Mouse (Mus musculus) intestine, embryonic 14.5 days (tissue): Measurements from ENCODE around the gene Actr2. TPM values are rescaled to one million over a fixed set of nuclear protein-coding genes. Genes with fewer than 3 reads are reported as not detected.
A peak's percentile ranks its signal among the peaks of the same experiment; 100 is the strongest.
"Not testable (repeated sequence)": the region's sequence is repeated elsewhere in the genome, so short reads cannot be mapped to it uniquely, and the experiment has no call there.

Source experiments
- ATAC-seq: fragments of 200-750 bp; cut with Nextera tagmentation; replicated peaks from 2 replicates; pipeline ENCODE4 v1.8.0; 2017; ENCODE audit warnings: low read depth, moderate number of reproducible peaks, moderate TSS enrichment, moderate library complexity; ENCODE audit not compliant: low FRiP score, low TSS enrichment
- DNase-seq: peaks from one replicate; pipeline ENCODE4 v3.0.0-alpha.2; 2018; ENCODE audit warnings: low spot score
- H3K27ac ChIP-seq: fragments of 300-500 bp; sonication (generic); 2 replicates; pipeline ENCODE4 v1.5.1; 2014; ENCODE audit warnings: low read depth, mild to moderate bottlenecking, control low read depth
- H3K27me3 ChIP-seq: fragments of 300-500 bp; sonication (generic); replicated peaks from 2 replicates; pipeline ENCODE4 v1.6.1; 2014; ENCODE audit warnings: low read length, control low read depth; ENCODE audit not compliant: control insufficient read depth, insufficient read depth
- H3K36me3 ChIP-seq: fragments of 300-500 bp; sonication (generic); 2 replicates; pipeline ENCODE4 v1.6.1; 2014; ENCODE audit warnings: low read length, control low read depth; ENCODE audit not compliant: control insufficient read depth, insufficient read depth
- H3K4me1 ChIP-seq: fragments of 300-500 bp; sonication (generic); replicated peaks from 2 replicates; pipeline ENCODE4 v1.6.1; 2014; ENCODE audit warnings: low read length, control low read depth, mixed read lengths; ENCODE audit not compliant: control insufficient read depth, insufficient read depth
- H3K4me2 ChIP-seq: fragments of 300-500 bp; sonication (generic); 2 replicates; pipeline ENCODE4 v1.6.1; 2014; ENCODE audit warnings: low read length
- H3K4me3 ChIP-seq: fragments of 300-500 bp; sonication (generic); 2 replicates; pipeline ENCODE4 v1.5.1; 2014; ENCODE audit warnings: low read depth, low read length, control low read depth, mixed read lengths
- H3K9ac ChIP-seq: fragments of 300-500 bp; sonication (generic); 2 replicates; pipeline ENCODE4 v1.6.1; 2014; ENCODE audit warnings: mild to moderate bottlenecking, low read length
- H3K9me3 ChIP-seq: fragments of 300-500 bp; sonication (generic); 2 replicates; pipeline ENCODE4 v1.6.1; 2016; ENCODE audit warnings: low read length, control low read depth; ENCODE audit not compliant: control insufficient read depth
- WGBS: fragments of 180-500 bp; shearing (Covaris S2); extraction: QIAGEN DNeasy Blood & Tissue Kit; methylation state at CpG from one replicate; pipeline ENCODE4 v1.1.7; 2014; 5-methylcytosine and 5-hydroxymethylcytosine counted together
- polyA plus RNA-seq: library from polyadenylated mRNA; unstranded; fragments of >200 nt; fragmentation: Nextera tagmentation; extraction: Ambion mirVana; gene quantifications from 2 replicates; pipeline ENCODE4 v1.2.1, GENCODE M21; 2014

The Actr2 gene
- polyA plus RNA-seq, result 66.5 and 68.4 TPM in 2 replicates

DNA sequence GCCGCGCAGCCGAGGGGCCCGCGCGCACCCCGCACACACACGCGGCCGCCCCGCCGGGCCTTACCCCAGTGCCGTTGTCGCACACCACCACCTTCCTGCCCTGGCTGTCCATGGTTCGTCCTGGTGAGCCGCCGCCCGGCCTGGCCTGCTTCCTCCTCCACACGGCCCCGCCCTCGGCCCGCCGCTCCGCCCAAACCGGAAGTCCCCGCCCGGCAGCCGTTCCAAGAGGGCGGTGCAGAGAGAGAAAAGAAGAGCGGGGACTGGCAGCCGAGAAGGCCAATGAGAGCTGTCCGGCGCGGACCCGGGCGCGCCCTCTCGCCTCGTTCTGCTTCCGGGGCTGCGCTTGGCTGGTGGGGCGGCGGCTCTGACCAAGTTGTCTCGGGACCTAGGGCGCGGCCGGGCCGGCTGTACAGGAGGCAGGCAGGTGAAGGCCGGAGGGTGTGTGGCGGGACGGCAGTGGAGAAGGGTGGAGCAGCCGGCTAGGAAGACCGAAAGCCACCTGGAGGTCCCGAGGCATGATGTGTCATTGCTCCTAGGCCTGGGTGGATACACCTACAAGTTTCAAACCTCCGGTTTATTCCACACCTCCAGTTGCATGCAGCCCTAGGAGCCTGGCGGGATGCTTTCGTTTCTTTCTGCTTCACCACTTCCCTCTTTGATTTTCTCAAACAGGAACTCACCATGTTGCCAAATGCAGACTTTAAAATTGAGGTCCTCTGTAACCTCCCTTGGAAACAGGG is at the start of gene Actr2:
Gene Actr2 (minus strand): TSS at position 173 of the 740 bp plus-strand sequence.
- H3K9me3 ChIP-seq, result no peaks in the 10 kb centered on the region
- peak; percentile 98 for ATAC-seq
- peaks cover 14% of the 10 kb centered on the region for H3K4me1 ChIP-seq
- H3K9ac ChIP-seq, result peak within 1 kb of the TSS; percentile 87
- H3K27ac ChIP-seq, result peak within 1 kb of the TSS; percentile 91
- WGBS, result under 1% methylated on average over 56 of the region's 57 CpGs
- peak within 1 kb of the TSS; percentile 84 for H3K4me2 ChIP-seq
- no peaks in the 10 kb centered on the region for H3K27me3 ChIP-seq
- DNase-seq, result peak; percentile 98
- H3K4me3 ChIP-seq, result peak within 1 kb of the TSS; percentile 87
- peaks cover 8% of the 10 kb centered on the region; the same call in 1 of the 2 replicates for H3K36me3 ChIP-seq

- Histone ChIP-seq H3K4me3 (no peak overlapping the region), H3K4me2 (no peak overlapping the region), H3K27ac (no peak overlapping the region), H3K36me3 (no peaks in the 10 kb centered on the region), H3K9me3 (no peaks in the 10 kb centered on the region), H3K9ac (no peak overlapping the region), H3K27me3 (no peaks in the 10 kb centered on the region), H3K4me1 (no peaks in the 10 kb centered on the region)
- DNase-seq (no peak), ATAC-seq (no peak)
Observed at GRCm38 (mm10) chr11:20158879-20159278, 46.2 kb upstream of the Actr2 start.

DNA sequence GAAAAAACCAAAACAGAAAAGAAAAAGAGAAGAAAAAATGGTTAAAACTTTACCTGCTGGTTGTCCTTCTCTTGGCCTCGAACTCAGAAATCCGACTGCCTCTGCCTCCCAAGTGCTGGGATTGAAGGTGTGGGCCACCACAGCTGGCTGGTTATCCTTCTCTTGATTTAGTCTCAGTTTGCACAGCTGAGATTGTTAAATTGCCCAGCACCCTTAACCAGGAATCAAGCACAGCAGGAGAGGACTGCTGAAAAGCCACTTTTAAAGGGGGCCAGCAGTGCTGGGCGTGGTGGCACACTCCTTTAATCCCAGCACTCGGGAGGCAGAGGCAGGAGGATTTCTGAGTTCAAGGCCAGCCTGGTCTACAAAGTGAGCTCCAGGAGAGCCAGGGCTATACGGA is 40.8 kb upstream of the Actr2 start:
- H3K36me3 ChIP-seq, H3K4me3 ChIP-seq, H3K4me2 ChIP-seq, H3K9me3 ChIP-seq, ATAC-seq, H3K27ac ChIP-seq, H3K4me1 ChIP-seq, H3K27me3 ChIP-seq, H3K9ac ChIP-seq, DNase-seq: not testable (repeated sequence)
- 90% methylated on average over 5 of the region's 5 CpGs for WGBS

DNA sequence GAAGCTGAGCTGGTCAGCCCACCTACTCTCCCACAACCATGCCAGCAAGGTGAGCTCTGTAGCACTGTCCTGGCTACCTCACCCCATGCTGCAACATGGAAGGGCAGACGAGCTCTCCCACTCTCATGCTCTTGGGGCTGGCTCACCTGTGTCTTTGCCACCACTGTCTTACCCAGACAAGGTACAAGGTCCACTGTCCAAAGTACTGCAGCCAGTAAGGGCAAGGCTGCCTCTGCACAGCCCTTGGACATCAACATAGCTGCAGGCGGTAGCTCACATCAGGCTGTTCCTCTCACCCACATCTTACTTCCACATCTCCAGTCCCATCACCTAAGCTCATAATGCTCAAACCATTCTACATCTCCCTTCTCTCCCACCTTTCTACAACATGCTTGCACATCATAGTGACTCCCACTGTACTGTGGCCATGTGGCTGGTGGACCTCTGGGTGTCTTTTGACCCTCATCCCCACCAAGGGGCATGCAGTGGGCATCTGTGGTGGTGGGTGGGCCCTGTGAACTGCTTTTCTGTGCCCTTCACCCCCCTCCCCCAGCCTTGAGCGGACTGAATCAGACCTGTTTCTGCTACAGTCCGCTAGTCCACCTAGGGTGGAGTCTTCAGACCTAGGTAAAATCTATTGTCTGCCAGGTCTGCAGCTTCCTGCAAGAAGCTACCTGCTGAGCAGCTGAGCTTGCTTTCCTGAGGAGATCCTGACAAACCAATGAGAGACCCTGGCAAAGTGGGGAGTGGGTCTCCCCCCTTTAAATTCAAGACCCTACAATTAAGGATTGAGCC is 39.6 kb upstream of the Actr2 start:
- DNase-seq, result no peak
- 84% methylated on average over 4 of the region's 4 CpGs for WGBS
- Histone ChIP-seq H3K36me3 (no peaks in the 10 kb centered on the region), H3K9ac (no peak overlapping the region), H3K27ac (no peak overlapping the region), H3K27me3 (no peaks in the 10 kb centered on the region), H3K4me3 (no peak overlapping the region), H3K4me2 (no peak overlapping the region), H3K4me1 (no peaks in the 10 kb centered on the region), H3K9me3 (no peaks in the 10 kb centered on the region)
- ATAC-seq, result no peak

- Histone ChIP-seq H3K27me3 (no peaks in the 10 kb centered on the region), H3K9ac (no peak overlapping the region), H3K4me3 (no peak overlapping the region), H3K27ac (no peak overlapping the region), H3K36me3 (no peaks in the 10 kb centered on the region), H3K4me2 (no peak overlapping the region), H3K4me1 (no peaks in the 10 kb centered on the region), H3K9me3 (no peaks in the 10 kb centered on the region)
- ATAC-seq (no peak), DNase-seq (no peak)
- WGBS, result 84% methylated on average over 5 of the region's 5 CpGs
Observed at GRCm38 (mm10) chr11:20151290-20151689, 38.6 kb upstream of the Actr2 start.

DNA sequence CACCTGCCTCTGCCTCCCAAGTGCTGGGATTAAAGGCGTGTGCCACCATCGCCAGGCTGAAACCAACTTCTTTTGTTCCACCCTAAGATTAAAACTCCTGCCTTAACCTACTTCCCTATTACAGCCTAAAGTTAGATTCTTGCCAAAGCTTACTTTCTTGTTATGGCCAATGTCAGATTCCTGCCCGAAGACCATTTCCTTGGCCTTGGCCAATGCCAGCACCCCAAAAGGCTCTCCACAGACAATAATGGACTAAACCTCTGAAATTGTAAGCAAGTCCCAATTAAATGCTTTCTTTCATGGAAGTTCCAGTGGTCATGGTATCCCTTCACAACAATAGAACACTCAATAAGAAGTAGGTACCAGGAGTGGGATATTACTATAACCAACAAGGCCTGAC is 37.2 kb upstream of the Actr2 start:
- WGBS, result 92% methylated on average over 3 of the region's 3 CpGs

GRCm38 (mm10) chr11:20145383-20145782 is 32.7 kb upstream of the Actr2 start:
- Histone ChIP-seq H3K27ac (peak overlapping the region; percentile 59; the same call in 1 of the 2 replicates), H3K9ac (no peak overlapping the region), H3K4me3 (no peak overlapping the region), H3K4me1 (no peaks in the 10 kb centered on the region), H3K9me3 (no peaks in the 10 kb centered on the region), H3K4me2 (no peak overlapping the region), H3K36me3 (no peaks in the 10 kb centered on the region), H3K27me3 (no peaks in the 10 kb centered on the region)
- DNase-seq (no peak), ATAC-seq (no peak)
- 45% methylated on average over 9 of the region's 9 CpGs for WGBS

More for the DNA sequence above, 37.2 kb upstream of the Actr2 start:
- H3K27ac ChIP-seq, result no peak overlapping the region
- ATAC-seq (no peak), DNase-seq (no peak)
- no peaks in the 10 kb centered on the region for H3K9me3 ChIP-seq
- no peak overlapping the region for H3K9ac ChIP-seq
- no peak overlapping the region for H3K4me2 ChIP-seq
- H3K36me3 ChIP-seq, result no peaks in the 10 kb centered on the region
- no peaks in the 10 kb centered on the region for H3K4me1 ChIP-seq
- no peaks in the 10 kb centered on the region for H3K27me3 ChIP-seq
- H3K4me3 ChIP-seq, result no peak overlapping the region

DNA sequence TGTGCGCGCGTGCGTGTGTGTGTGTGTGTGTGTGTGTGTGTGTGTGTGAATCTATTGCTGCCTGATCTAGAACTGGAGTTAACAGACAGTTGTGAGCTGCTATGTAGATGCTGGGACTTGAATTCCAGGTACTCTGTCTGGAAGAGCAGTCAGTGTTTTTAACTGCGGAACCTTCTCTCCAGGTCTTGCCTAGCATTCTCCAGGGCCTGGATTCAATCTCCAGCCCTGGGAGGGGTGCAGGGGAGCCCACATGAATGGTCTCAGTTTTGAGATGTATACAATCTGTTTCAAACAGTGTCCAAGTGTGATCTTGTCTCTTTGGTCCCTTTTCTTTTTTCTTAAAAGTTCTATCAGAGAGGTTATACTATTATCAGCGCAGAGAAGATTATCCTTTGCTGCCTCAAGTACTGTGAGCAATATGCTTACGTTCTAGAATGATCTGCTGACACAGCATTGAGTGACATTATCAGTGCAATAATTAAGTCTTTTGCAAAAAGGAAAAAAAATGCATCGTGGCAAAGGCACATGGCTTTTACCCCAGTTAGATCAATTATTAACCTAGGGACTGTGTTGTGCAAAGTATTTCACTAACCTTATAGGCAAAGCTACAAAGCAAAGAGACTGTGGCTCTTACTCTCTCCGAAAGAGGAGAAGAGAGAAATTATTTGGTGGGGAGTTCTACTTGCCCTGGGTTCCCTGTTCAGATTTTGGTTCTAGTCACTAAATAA is 32.0 kb upstream of the Actr2 start:
- H3K4me2 ChIP-seq, result no peak overlapping the region
- 78% methylated on average over 9 of the region's 9 CpGs for WGBS
- no peaks in the 10 kb centered on the region for H3K36me3 ChIP-seq
- H3K9me3 ChIP-seq, result no peaks in the 10 kb centered on the region
- H3K4me3 ChIP-seq, result no peak overlapping the region
- peak overlapping the region; percentile 59; the same call in 1 of the 2 replicates for H3K27ac ChIP-seq
- DNase-seq (no peak), ATAC-seq (no peak; the same call in 1 of the 2 replicates)
- H3K9ac ChIP-seq, result no peak overlapping the region
- no peaks in the 10 kb centered on the region for H3K27me3 ChIP-seq
- H3K4me1 ChIP-seq, result no peaks in the 10 kb centered on the region
